Mouse (Mus musculus): Measurements from ENCODE around the gene Cdc6.

DNA sequence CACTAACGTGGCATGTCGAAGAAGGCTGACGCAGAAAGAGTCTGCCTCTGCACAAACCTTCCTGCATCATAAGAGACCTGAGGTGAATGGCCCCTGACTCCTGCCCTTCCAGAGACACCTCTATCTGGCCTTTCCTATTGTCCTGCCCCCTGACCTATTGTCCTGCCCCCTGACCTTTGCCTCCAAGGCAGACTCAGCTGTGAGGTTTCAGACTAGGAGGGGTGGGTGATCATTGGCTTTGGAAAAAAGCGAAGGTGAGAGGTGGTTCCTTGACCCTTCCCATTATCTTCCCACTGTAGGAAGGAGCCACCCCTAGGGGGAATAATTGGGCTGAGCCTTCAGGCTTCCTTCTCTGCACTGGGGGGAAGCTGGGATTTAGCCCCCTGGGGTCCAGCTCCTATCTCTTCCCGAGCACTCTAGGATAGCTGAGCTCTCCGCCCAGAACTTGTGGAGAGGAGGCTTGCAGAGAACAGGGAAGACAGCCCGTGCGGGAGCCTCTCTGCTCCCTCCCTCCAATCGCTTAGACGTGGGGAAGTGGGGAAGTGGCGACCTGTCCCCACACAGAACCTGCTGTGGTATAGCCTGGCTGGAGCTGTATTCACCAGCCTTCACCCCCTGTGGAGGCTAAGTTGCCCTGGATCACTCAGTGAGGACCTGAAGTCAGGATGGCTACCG, 55.0 kb downstream of the Cdc6 start:
- no peak for TF ChIP-seq CTCF (IDR thresholded peaks at IDR 0.05; ENCODE audit: low read depth)
- TF ChIP-seq EP300 (IDR thresholded peaks at IDR 0.05; ENCODE audit: low read depth), result no peak
